Mouse (Mus musculus): ENCODE results near the gene Gpr108. TPM values are rescaled to one million over a fixed set of nuclear protein-coding genes. Genes with fewer than 3 reads are reported as not detected.
A peak's percentile ranks its signal among the peaks of the same experiment; 100 is the strongest.

The Gpr108 gene
- polyA plus RNA-seq, 1 experiment from 2014 or later: 36.8 TPM

- Histone ChIP-seq H3K27ac (ENCODE audit: low read depth, low read length) (no peak overlapping the region), H3K9ac (ENCODE audit: low read depth, low read length) (no peak overlapping the region), H3K4me1 (ENCODE audit: control insufficient read depth, insufficient read depth, low read length) (no peaks in the 10 kb centered on the region), H3K4me3 (ENCODE audit: low read length) (no peak overlapping the region), H3K4me2 (replicated peaks; ENCODE audit: low read depth, low read length) (no peak overlapping the region), H3K36me3 (ENCODE audit: control insufficient read depth, insufficient read depth, low read length) (peaks cover 5% of the 10 kb centered on the region; the same call in 1 of the 2 replicates), H3K9me3 (ENCODE audit: control insufficient read depth, low read length) (no peaks in the 10 kb centered on the region), H3K27me3 (ENCODE audit: control insufficient read depth, insufficient read depth, low read length) (no peaks in the 10 kb centered on the region)
- ATAC-seq (ENCODE audit: low FRiP score, low TSS enrichment): no peak
- WGBS: 77% methylated on average over 15 of the region's 15 CpGs
Measured at GRCm38 (mm10) chr17:57229851-57230727, 18.2 kb downstream of the Gpr108 start.

DNA sequence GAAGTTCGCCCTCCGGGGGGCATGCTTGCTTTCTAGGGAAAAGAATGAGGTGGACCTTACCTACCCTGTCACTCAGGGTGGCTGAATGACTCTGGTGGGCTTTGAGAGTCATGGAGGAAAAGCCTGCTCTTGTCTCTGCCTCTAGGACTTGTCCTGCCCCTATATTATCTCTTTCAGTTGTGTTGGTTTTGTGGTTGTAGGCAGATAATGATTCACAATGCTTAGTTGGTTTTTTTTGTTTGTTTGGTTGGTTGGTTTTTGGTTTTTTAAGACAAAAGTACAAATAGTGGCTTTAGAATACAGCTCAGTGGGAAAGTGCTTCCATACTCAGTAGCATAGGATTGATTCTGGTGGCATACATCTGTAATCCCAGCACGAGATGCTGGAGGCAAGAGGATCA, 19.4 kb downstream of the Gpr108 start:
- Histone ChIP-seq H3K4me3 (ENCODE audit: low read length) (no peak overlapping the region), H3K4me2 (replicated peaks; ENCODE audit: low read depth, low read length) (no peak overlapping the region), H3K4me1 (ENCODE audit: control insufficient read depth, insufficient read depth, low read length) (no peaks in the 10 kb centered on the region), H3K27ac (ENCODE audit: low read depth, low read length) (no peak overlapping the region), H3K36me3 (ENCODE audit: control insufficient read depth, insufficient read depth, low read length) (no peaks in the 10 kb centered on the region), H3K27me3 (ENCODE audit: control insufficient read depth, insufficient read depth, low read length) (no peaks in the 10 kb centered on the region), H3K9me3 (ENCODE audit: control insufficient read depth, low read length) (no peaks in the 10 kb centered on the region), H3K9ac (ENCODE audit: low read depth, low read length) (no peak overlapping the region)
- no peak for ATAC-seq (ENCODE audit: low FRiP score, low TSS enrichment)
- WGBS: 84% methylated on average over 3 of the region's 3 CpGs

- H3K27ac ChIP-seq (ENCODE audit: low read depth, low read length): no peak within 1 kb of the TSS
- H3K4me1 ChIP-seq (ENCODE audit: control insufficient read depth, insufficient read depth, low read length): no peaks in the 10 kb centered on the region
- H3K36me3 ChIP-seq (ENCODE audit: control insufficient read depth, insufficient read depth, low read length): no peaks in the 10 kb centered on the region
- no peak for ATAC-seq (ENCODE audit: low FRiP score, low TSS enrichment)
- 68% methylated on average over 3 of the region's 3 CpGs for WGBS
- H3K4me3 ChIP-seq (ENCODE audit: low read length): no peak within 1 kb of the TSS
- no peaks in the 10 kb centered on the region for H3K27me3 ChIP-seq (ENCODE audit: control insufficient read depth, insufficient read depth, low read length)
- H3K9ac ChIP-seq (ENCODE audit: low read depth, low read length): no peak within 1 kb of the TSS
- H3K4me2 ChIP-seq (replicated peaks; ENCODE audit: low read depth, low read length): no peak within 1 kb of the TSS
- H3K9me3 ChIP-seq (ENCODE audit: control insufficient read depth, low read length): no peaks in the 10 kb centered on the region
Measured at GRCm38 (mm10) chr17:57228014-57228413, 20.2 kb downstream of the Gpr108 start, which contains the start of gene C3. Gene C3, minus strand, starts transcription at chr17:57228136.

DNA sequence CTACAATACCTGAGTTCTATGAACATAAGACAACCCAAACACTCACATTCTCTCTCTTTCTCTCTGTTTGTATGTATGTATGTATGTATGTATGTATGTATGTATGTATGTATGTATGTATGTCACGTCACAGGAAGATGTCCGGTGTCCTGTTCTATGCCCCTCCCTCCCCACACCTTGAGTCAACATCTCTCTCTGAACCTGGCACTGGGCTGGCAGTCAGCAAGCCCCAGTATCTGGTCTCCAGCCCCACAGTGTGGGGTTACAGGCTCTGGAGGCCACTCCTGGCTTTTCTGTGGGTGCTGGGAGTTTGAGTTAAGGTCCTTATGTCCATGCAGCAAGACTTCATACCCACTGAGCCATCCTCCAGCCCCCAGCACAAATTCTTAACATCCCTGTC, 20.8 kb downstream of the Gpr108 start:
- no peaks in the 10 kb centered on the region for H3K4me1 ChIP-seq (ENCODE audit: control insufficient read depth, insufficient read depth, low read length)
- H3K4me3 ChIP-seq (ENCODE audit: low read length): no peak overlapping the region
- H3K27me3 ChIP-seq (ENCODE audit: control insufficient read depth, insufficient read depth, low read length): no peaks in the 10 kb centered on the region
- no peak overlapping the region for H3K9ac ChIP-seq (ENCODE audit: low read depth, low read length)
- no peak for ATAC-seq (ENCODE audit: low FRiP score, low TSS enrichment)
- no peaks in the 10 kb centered on the region for H3K9me3 ChIP-seq (ENCODE audit: control insufficient read depth, low read length)
- no peaks in the 10 kb centered on the region for H3K36me3 ChIP-seq (ENCODE audit: control insufficient read depth, insufficient read depth, low read length)
- H3K4me2 ChIP-seq (replicated peaks; ENCODE audit: low read depth, low read length): no peak overlapping the region
- H3K27ac ChIP-seq (ENCODE audit: low read depth, low read length): no peak overlapping the region
- 91% methylated on average over 2 of the region's 2 CpGs for WGBS

DNA sequence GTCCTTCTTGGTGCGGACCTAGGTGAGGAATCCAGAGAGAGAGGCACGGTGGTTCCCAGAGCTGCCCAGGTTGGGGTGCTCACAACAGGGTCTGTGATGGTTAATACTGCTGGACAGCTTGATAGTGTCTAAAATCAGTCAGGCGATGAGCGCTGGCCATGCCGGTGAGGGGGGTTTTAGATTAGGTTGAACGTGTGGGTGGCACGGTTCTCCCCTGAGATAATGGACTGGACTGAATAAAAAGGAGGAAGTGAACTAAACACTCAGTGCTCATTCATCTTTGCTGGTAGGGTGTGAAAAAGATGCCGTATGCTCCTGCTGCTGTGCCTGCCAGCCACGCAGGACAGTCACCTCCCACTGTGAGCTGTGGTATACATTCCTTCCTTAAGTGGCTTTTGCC, 24.9 kb downstream of the Gpr108 start:
- Histone ChIP-seq H3K4me3 (ENCODE audit: low read length) (no peak overlapping the region), H3K4me1 (ENCODE audit: control insufficient read depth, insufficient read depth, low read length) (no peaks in the 10 kb centered on the region), H3K9me3 (ENCODE audit: control insufficient read depth, low read length) (no peaks in the 10 kb centered on the region), H3K9ac (ENCODE audit: low read depth, low read length) (no peak overlapping the region), H3K4me2 (replicated peaks; ENCODE audit: low read depth, low read length) (no peak overlapping the region), H3K27me3 (ENCODE audit: control insufficient read depth, insufficient read depth, low read length) (no peaks in the 10 kb centered on the region), H3K27ac (ENCODE audit: low read depth, low read length) (no peak overlapping the region), H3K36me3 (ENCODE audit: control insufficient read depth, insufficient read depth, low read length) (no peaks in the 10 kb centered on the region)
- ATAC-seq (ENCODE audit: low FRiP score, low TSS enrichment): no peak
- 51% methylated on average over 9 of the region's 9 CpGs for WGBS

DNA sequence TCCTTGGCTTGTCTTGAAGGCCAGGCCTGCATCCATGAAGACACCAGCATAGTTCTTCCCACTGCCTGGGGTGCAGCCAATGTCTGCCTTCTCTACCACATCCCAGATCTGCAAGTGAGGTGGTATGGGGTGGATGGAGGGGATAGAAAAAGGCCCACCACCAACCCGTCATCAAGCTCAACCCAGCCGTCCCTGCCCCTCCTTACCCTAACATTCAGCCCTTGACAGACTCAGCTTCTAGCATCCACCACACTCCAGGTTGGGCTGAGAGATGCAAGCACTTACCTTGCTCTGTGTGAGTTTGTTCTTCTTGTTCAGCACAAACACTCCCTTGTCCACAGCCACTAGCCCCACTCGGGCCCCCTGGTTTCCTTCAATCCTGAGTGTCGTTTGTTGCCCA, 26.3 kb downstream of the Gpr108 start:
- H3K4me1 ChIP-seq (ENCODE audit: control insufficient read depth, insufficient read depth, low read length): no peaks in the 10 kb centered on the region
- H3K4me2 ChIP-seq (replicated peaks; ENCODE audit: low read depth, low read length): no peak overlapping the region
- ATAC-seq (ENCODE audit: low FRiP score, low TSS enrichment): no peak
- H3K27me3 ChIP-seq (ENCODE audit: control insufficient read depth, insufficient read depth, low read length): no peaks in the 10 kb centered on the region
- no peak overlapping the region for H3K4me3 ChIP-seq (ENCODE audit: low read length)
- no peak overlapping the region for H3K9ac ChIP-seq (ENCODE audit: low read depth, low read length)
- no peak overlapping the region for H3K27ac ChIP-seq (ENCODE audit: low read depth, low read length)
- H3K9me3 ChIP-seq (ENCODE audit: control insufficient read depth, low read length): no peaks in the 10 kb centered on the region
- no peaks in the 10 kb centered on the region for H3K36me3 ChIP-seq (ENCODE audit: control insufficient read depth, insufficient read depth, low read length)
- WGBS: 61% methylated on average over 4 of the region's 4 CpGs

- no peaks in the 10 kb centered on the region for H3K36me3 ChIP-seq (ENCODE audit: control insufficient read depth, insufficient read depth, low read length)
- H3K27me3 ChIP-seq (ENCODE audit: control insufficient read depth, insufficient read depth, low read length): no peaks in the 10 kb centered on the region
- WGBS: 25% methylated on average over 3 of the region's 3 CpGs
- no peaks in the 10 kb centered on the region for H3K4me1 ChIP-seq (ENCODE audit: control insufficient read depth, insufficient read depth, low read length)
- no peak overlapping the region for H3K9ac ChIP-seq (ENCODE audit: low read depth, low read length)
- H3K4me2 ChIP-seq (replicated peaks; ENCODE audit: low read depth, low read length): no peak overlapping the region
- no peak overlapping the region for H3K27ac ChIP-seq (ENCODE audit: low read depth, low read length)
- no peaks in the 10 kb centered on the region for H3K9me3 ChIP-seq (ENCODE audit: control insufficient read depth, low read length)
- ATAC-seq (ENCODE audit: low FRiP score, low TSS enrichment): no peak
- no peak overlapping the region for H3K4me3 ChIP-seq (ENCODE audit: low read length)
Measured at GRCm38 (mm10) chr17:57219884-57220207, 28.4 kb downstream of the Gpr108 start.

DNA sequence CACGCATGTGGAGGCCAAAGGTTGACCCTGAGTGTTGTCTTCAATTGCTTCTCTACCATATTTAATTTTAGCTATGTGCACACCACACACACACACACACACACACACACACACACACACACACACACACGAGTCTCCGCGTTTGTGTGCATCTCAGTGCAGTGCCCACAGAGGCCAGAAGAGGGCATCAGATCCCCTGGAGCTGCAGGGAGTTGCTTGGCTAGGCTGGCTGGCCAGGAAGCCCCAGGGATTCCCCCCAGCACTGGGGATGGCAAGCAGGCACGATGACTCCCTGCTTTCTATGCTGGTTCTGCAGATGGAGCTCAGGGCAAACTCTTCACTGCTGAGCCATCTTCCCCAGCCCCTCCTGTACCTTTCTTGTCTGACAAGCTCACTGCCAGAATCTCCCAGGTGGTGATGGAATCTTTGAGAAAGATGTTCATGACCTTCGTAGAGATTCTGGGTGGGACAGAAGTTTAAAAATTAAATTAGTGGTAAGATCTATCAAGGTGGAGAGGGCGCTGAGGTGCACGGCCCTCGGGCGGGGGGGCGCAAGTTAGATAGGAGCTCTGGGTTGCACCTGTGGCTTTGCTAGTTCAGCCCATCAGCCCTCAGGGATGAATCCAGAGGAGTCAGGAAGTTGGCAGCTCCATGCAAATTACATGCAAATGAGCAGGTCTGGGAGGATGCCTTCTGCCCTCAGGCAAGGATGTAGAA, 28.9 kb downstream of the Gpr108 start:
- H3K4me2 ChIP-seq (replicated peaks; ENCODE audit: low read depth, low read length): no peak overlapping the region
- H3K9ac ChIP-seq (ENCODE audit: low read depth, low read length): no peak overlapping the region
- 0 out of 2 replicates have a peak, but pooled peaks have one; percentile 11 for ATAC-seq (ENCODE audit: low FRiP score, low TSS enrichment)
- 25% methylated on average over 11 of the region's 11 CpGs for WGBS
- H3K9me3 ChIP-seq (ENCODE audit: control insufficient read depth, low read length): no peaks in the 10 kb centered on the region
- no peaks in the 10 kb centered on the region for H3K36me3 ChIP-seq (ENCODE audit: control insufficient read depth, insufficient read depth, low read length)
- H3K4me1 ChIP-seq (ENCODE audit: control insufficient read depth, insufficient read depth, low read length): no peaks in the 10 kb centered on the region
- no peaks in the 10 kb centered on the region for H3K27me3 ChIP-seq (ENCODE audit: control insufficient read depth, insufficient read depth, low read length)
- H3K27ac ChIP-seq (ENCODE audit: low read depth, low read length): no peak overlapping the region
- H3K4me3 ChIP-seq (ENCODE audit: low read length): no peak overlapping the region

DNA sequence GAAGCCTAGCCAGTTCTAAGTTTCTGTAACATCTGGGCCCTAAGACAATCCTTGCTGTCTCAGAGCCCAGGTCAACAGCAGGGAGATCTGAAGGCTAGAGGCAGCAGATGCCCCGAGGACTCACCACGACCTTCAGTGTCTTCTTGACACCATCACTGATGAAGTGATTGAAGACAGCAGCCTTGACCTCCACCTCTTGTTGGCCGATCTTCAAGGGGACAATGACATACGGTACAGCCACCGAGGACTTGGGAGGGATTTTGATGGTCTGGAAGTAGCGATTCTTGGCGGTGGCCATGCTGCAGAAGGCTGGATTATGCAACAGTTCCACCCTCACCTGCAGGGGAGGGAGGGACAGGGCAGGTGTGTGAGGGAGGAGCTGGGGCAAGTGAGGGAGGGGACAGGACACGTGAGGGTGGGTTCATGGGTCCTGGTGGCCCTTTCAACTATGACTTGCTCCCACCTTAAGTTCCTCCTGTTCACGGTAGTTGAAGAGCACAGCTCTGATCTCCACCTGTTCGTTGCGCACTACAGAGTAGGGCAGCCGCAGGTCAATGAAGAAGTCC, 29.8 kb downstream of the Gpr108 start:
- 71% methylated on average over 12 of the region's 12 CpGs for WGBS
- H3K27ac ChIP-seq (ENCODE audit: low read depth, low read length): no peak overlapping the region

More for the DNA sequence above, 29.8 kb downstream of the Gpr108 start:
- H3K9me3 ChIP-seq (ENCODE audit: control insufficient read depth, low read length): no peaks in the 10 kb centered on the region
- no peak for ATAC-seq (ENCODE audit: low FRiP score, low TSS enrichment)
- no peaks in the 10 kb centered on the region for H3K36me3 ChIP-seq (ENCODE audit: control insufficient read depth, insufficient read depth, low read length)
- no peak overlapping the region for H3K9ac ChIP-seq (ENCODE audit: low read depth, low read length)
- no peak overlapping the region for H3K4me2 ChIP-seq (replicated peaks; ENCODE audit: low read depth, low read length)
- no peaks in the 10 kb centered on the region for H3K27me3 ChIP-seq (ENCODE audit: control insufficient read depth, insufficient read depth, low read length)
- no peaks in the 10 kb centered on the region for H3K4me1 ChIP-seq (ENCODE audit: control insufficient read depth, insufficient read depth, low read length)
- no peak overlapping the region for H3K4me3 ChIP-seq (ENCODE audit: low read length)

Data from kidney, embryonic 14.5 days (tissue).